Mouse (Mus musculus) testis, adult 2 months (tissue): ENCODE measurements around the gene Gbgt1.

Source experiments
- CTCF ChIP-seq: fragments of 200-500 bp; IDR thresholded peaks from 2 replicates; pipeline ENCODE4 v1.5.1; 2012; ENCODE audit warnings: low read depth, mild to moderate bottlenecking, inconsistent platforms, low read length, moderate library complexity; ENCODE audit not compliant: control insufficient read depth, insufficient read depth, insufficient replicate concordance
- POLR2A ChIP-seq: fragments of 200-500 bp; IDR thresholded peaks from 2 replicates; pipeline ENCODE4 v1.6.1; 2012; ENCODE audit warnings: low read depth, mild to moderate bottlenecking, inconsistent platforms, low read length, moderate library complexity; ENCODE audit not compliant: control insufficient read depth

DNA sequence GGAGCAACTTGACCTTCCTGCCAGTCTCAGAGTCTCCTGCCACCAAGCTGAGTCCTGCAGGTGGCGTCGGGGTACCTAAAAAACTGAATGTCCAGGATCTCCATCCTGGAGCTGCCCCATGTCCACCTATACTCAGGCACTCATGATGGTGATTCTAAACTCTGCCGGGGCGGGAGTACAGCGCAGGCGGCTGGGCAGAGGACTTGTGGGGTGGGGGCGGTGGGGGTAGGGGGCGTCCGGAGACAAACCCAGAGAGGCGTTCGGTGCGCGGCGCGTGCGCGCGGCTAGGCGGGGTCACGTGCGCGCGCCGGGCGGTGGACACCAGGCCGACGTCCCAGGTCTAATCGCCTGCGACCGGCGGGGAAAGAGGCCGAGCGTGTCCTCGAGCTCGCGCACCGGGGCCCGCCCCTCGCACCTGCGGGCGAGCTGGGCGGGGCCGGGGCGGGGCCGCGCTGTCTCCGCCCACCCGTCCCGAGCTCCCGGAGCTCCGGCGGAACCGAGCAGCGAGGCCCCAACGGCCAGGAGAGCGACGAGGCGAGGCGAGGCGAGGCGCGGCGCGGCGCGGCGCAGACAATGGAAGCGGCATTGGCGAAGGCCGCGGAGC, 16.2 kb downstream of the Gbgt1 start, which contains the start of gene Ralgds:
- TF ChIP-seq CTCF: no peak
- TF ChIP-seq POLR2A: peak; percentile 56; the same call in 1 of the 2 replicates
